Mouse (Mus musculus) lung, postnatal 0 days (tissue): ENCODE data around the gene Fbxo10. TPM values are rescaled to one million over a fixed set of nuclear protein-coding genes. Genes with fewer than 3 reads are reported as not detected.
"Not testable (repeated sequence)": the region's sequence is repeated elsewhere in the genome, so short reads cannot be mapped to it uniquely, and the experiment has no call there.

Source experiments
- ATAC-seq: fragments of 200-750 bp; cut with Nextera tagmentation; 2 replicates; pipeline ENCODE4 v1.8.0; 2017; ENCODE audit warnings: moderate library complexity
- DNase-seq: peaks from one replicate; pipeline ENCODE4 v3.0.0-alpha.2; 2016; ENCODE audit warnings: low spot score
- H3K27ac ChIP-seq: fragments of 300-500 bp; sonication (generic); 2 replicates; pipeline ENCODE4 v1.5.1; 2014; ENCODE audit warnings: antibody characterized with exemption, mild to moderate bottlenecking, low read length, mixed read lengths
- H3K27me3 ChIP-seq: fragments of 300-500 bp; sonication (generic); replicated peaks from 2 replicates; pipeline ENCODE4 v1.6.1; 2014; ENCODE audit warnings: low read length, mixed read lengths; ENCODE audit not compliant: insufficient read depth
- H3K36me3 ChIP-seq: fragments of 300-500 bp; sonication (generic); 2 replicates; pipeline ENCODE4 v1.6.1; 2014; ENCODE audit warnings: low read length, mixed read lengths; ENCODE audit not compliant: insufficient read depth
- H3K4me1 ChIP-seq: fragments of 300-500 bp; sonication (generic); 2 replicates; pipeline ENCODE4 v1.6.1; 2014; ENCODE audit warnings: antibody characterized with exemption, low read depth, low read length, mixed read lengths; ENCODE audit not compliant: insufficient read depth
- H3K4me2 ChIP-seq: fragments of 300-500 bp; sonication (generic); replicated peaks from 2 replicates; pipeline ENCODE4 v1.6.1; 2014; ENCODE audit warnings: low read depth, mild to moderate bottlenecking, low read length, moderate library complexity, mixed read lengths
- H3K4me3 ChIP-seq: fragments of 300-500 bp; sonication (generic); 2 replicates; pipeline ENCODE4 v1.5.1; 2014; ENCODE audit warnings: low read depth, low read length
- H3K9ac ChIP-seq: fragments of 300-500 bp; sonication (generic); replicated peaks from 2 replicates; pipeline ENCODE4 v1.6.1; 2014; ENCODE audit warnings: low read depth, mild to moderate bottlenecking
- H3K9me3 ChIP-seq: fragments of 300-500 bp; sonication (generic); 2 replicates; pipeline ENCODE4 v1.6.1; 2016; ENCODE audit warnings: low read length, mixed read lengths
- CTCF ChIP-seq: IDR thresholded peaks from 2 replicates; pipeline ENCODE4 v1.5.1; 2016; ENCODE audit warnings: antibody characterized with exemption, mild to moderate bottlenecking
- EP300 ChIP-seq: IDR thresholded peaks from 2 replicates; pipeline ENCODE4 v1.6.1; 2016; ENCODE audit warnings: antibody characterized with exemption, mild to moderate bottlenecking, control low read depth
- WGBS: fragments of 180-500 bp; shearing (Covaris S2); extraction: QIAGEN DNeasy Blood & Tissue Kit; methylation state at CpG from one replicate; pipeline ENCODE4 v1.1.7; 2014; 5-methylcytosine and 5-hydroxymethylcytosine counted together
- polyA plus RNA-seq: library from polyadenylated mRNA; unstranded; fragments of >200 nt; fragmentation: Nextera tagmentation; extraction: Ambion mirVana; gene quantifications from 2 replicates; pipeline ENCODE4 v1.2.1, GENCODE M21; 2015

Gene Fbxo10
- polyA plus RNA-seq, 1 experiment from 2014 or later, result 5.9 TPM

DNA sequence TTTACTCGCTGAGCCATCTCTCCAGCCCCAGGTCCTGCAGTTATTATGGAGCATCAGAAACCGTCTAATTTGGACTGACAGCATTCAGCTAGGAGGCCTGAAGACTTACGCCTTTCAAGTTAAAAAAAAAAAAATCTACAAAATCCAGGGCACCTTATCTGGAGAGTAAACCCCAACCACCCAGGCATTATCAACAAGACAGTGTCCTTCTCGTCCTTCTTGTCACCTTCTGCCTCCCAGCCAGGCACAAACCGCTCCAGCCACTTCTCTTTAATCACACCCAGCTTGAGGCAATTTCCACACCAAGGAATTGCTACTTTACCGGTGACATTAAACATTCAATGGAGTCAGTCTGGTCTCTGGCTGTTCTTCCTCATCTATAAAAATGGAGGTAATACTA is 10.9 kb downstream of the Fbxo10 start:
- ATAC-seq, result no peak
- no peak overlapping the region for H3K27ac ChIP-seq
- no peaks in the 10 kb centered on the region for H3K9me3 ChIP-seq
- TF ChIP-seq EP300 (no peak), CTCF (no peak)
- DNase-seq, result no peak
- H3K36me3 ChIP-seq, result no peaks in the 10 kb centered on the region
- no peak overlapping the region for H3K4me3 ChIP-seq
- no peak overlapping the region for H3K4me2 ChIP-seq
- no peaks in the 10 kb centered on the region for H3K4me1 ChIP-seq
- no peaks in the 10 kb centered on the region for H3K27me3 ChIP-seq
- WGBS, result 76% methylated on average over 6 of the region's 6 CpGs
- no peak overlapping the region for H3K9ac ChIP-seq

GRCm38 (mm10) chr4:45072261-45072973 is 12.0 kb downstream of the Fbxo10 start:
- no peak overlapping the region for H3K4me2 ChIP-seq
- DNase-seq (no peak), ATAC-seq (no peak)
- H3K4me3 ChIP-seq, result no peak overlapping the region
- no peak overlapping the region for H3K9ac ChIP-seq
- no peak for TF ChIP-seq EP300
- TF ChIP-seq CTCF, result no peak
- H3K27ac ChIP-seq, result no peak overlapping the region
- 51% methylated on average over 15 of the region's 15 CpGs for WGBS
- H3K36me3 ChIP-seq, result no peaks in the 10 kb centered on the region
- no peaks in the 10 kb centered on the region for H3K27me3 ChIP-seq
- no peaks in the 10 kb centered on the region for H3K9me3 ChIP-seq
- no peaks in the 10 kb centered on the region for H3K4me1 ChIP-seq

GRCm38 (mm10) chr4:45067742-45068141 is 16.7 kb downstream of the Fbxo10 start:
- H3K4me1 ChIP-seq, result no peaks in the 10 kb centered on the region
- H3K9ac ChIP-seq, result no peak overlapping the region
- no peaks in the 10 kb centered on the region for H3K36me3 ChIP-seq
- WGBS, result 71% methylated on average over 4 of the region's 4 CpGs
- H3K27ac ChIP-seq, result no peak overlapping the region
- H3K4me2 ChIP-seq, result no peak overlapping the region
- no peak for TF ChIP-seq EP300
- no peak for TF ChIP-seq CTCF
- ATAC-seq (no peak), DNase-seq (no peak)
- H3K4me3 ChIP-seq, result no peak overlapping the region
- no peaks in the 10 kb centered on the region for H3K27me3 ChIP-seq
- no peaks in the 10 kb centered on the region for H3K9me3 ChIP-seq

DNA sequence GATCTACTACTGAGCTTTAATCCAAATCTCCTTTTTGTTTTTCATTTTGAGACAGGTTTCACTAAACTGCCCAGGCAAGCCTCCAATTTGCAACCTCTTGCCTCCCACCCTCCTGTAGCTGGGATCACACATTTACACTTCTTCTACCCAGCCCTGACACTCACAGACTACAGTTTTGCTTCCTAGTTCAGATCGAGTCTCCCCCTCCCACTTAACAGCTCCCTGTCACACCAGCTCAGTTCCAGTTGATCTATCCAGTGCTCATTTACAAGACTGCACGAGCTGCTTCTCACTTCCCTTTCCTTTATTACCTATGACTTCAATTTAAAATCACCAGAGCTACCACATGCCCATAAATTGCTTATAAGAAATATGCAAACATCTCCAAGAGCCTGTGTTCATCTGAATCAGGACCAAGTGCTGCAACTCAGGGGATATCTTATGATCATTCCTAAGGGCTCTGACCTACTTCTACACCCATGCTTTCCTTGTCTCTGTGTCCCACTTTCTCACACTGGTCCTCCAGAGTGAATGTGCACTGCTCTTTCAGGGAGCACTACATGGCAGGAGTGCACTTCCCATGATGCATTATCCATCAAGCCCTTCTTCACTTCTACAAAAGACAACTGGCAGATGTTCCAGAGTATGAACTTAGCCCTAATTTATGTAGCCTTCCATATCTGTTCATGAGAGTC is 18.2 kb downstream of the Fbxo10 start:
- Histone ChIP-seq H3K4me3 (no peak overlapping the region), H3K36me3 (no peaks in the 10 kb centered on the region; the same call in 1 of the 2 replicates), H3K27me3 (no peaks in the 10 kb centered on the region), H3K4me1 (no peaks in the 10 kb centered on the region), H3K27ac (no peak overlapping the region), H3K4me2 (no peak overlapping the region), H3K9ac (no peak overlapping the region), H3K9me3 (no peaks in the 10 kb centered on the region)
- ATAC-seq (no peak), DNase-seq (no peak)
- no peak for TF ChIP-seq EP300
- TF ChIP-seq CTCF, result no peak
- 31% methylated on average over 2 of the region's 2 CpGs for WGBS

- Histone ChIP-seq H3K27ac (no peak overlapping the region), H3K36me3 (peaks cover 7% of the 10 kb centered on the region; the same call in 1 of the 2 replicates), H3K9me3 (no peaks in the 10 kb centered on the region), H3K4me1 (no peaks in the 10 kb centered on the region), H3K4me3 (no peak overlapping the region), H3K9ac (no peak overlapping the region), H3K27me3 (no peaks in the 10 kb centered on the region), H3K4me2 (no peak overlapping the region)
- DNase-seq, result no peak
- WGBS, result 74% methylated on average over 2 of the region's 2 CpGs
- TF ChIP-seq EP300 (no peak), CTCF (no peak)
- ATAC-seq, result no peak
These were observed 19.8 kb downstream of the Fbxo10 start for GRCm38 (mm10) chr4:45064577-45064976.

DNA sequence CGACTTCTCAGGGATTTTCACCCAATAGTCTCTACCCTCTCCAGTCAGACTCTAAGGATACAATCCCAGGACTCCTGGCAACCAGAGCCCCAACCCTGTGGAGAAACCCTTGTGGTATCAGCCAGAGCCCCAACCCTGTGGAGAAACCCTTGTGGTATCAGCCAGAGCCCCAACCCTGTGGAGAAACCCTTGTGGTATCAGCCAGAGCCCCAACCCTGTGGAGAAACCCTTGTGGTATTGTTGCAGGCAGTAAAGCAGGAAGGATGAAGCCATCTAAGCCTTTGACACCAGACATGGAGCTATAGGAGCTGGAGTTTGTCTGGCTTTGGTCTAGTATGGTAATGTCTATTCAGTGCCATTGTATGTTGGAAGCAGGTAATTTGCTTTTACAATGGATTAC is 20.6 kb downstream of the Fbxo10 start:
- not testable (repeated sequence) for DNase-seq, ATAC-seq, H3K36me3 ChIP-seq, H3K4me1 ChIP-seq, H3K27ac ChIP-seq, H3K9ac ChIP-seq, H3K27me3 ChIP-seq, H3K4me3 ChIP-seq, H3K9me3 ChIP-seq, H3K4me2 ChIP-seq
- WGBS, result 78% methylated on average over 1 of the region's 1 CpGs
